Mouse (Mus musculus): ENCODE measurements around the gene Isyna1.

Gene Isyna1

DNA sequence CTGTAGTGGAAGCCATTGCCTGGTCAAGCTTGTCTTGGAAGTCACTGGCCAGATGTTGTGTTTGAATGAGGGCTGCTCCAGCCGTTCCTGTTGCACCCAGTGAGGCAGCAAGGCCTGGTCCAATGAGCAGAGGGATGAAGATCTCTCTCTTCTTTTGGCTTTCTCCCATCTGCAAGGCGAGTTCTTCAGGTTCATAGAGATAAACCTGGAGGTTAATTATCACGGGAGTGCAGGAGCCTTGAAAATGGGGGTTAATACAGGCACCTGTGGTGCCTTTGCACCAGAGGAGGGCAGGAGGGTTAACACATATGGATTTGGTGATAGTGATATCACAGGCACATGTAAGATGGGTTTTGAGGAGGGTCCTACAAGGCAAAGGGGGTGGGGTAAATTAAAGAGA lies 28.0 kb downstream of the Isyna1 start:
- DNase-seq (ENCODE audit: extremely low read depth, low read depth): no peak

DNA sequence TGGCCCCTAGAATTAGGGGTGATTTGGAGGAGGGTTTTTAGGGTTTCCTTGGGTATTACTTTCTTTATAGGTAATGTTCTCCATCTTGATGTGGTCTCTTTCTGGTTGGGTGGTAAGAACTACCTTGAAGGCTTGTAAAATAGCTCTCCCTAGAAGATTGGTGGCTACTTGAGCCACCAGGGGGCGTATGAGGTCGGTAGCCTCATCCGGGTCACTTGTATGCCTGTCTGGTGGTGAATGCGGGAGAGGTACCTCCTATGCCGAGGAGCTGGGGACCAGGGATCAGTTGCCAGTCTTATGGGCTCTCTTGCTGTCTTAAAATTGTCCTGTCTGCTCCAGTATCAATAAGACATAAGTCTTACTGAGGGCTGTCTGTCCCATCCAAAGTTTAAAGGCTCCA lies 30.9 kb downstream of the Isyna1 start:
- no peak for DNase-seq (ENCODE audit: extremely low read depth, low read depth)

DNA sequence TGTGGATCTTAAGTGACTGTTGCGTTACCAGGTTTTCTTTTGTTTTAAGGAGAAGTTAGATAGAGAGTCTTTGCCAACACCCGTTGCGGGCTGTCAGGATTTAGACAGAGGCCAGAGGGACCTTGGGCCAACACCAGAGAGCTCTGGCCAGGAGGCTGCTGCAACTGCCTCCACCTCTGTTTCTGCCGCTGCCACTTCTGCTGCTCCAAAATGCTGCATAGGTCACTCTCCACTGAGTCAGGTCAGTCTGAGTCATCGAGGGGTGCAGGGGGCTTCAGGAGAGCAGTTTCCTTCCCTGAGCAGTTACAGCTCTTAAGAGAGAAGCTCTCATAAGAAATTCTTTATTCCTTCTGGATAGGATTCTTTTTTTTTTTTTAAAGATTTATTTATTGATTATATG lies 32.9 kb downstream of the Isyna1 start:
- no peak for DNase-seq (ENCODE audit: extremely low read depth, low read depth)

DNA sequence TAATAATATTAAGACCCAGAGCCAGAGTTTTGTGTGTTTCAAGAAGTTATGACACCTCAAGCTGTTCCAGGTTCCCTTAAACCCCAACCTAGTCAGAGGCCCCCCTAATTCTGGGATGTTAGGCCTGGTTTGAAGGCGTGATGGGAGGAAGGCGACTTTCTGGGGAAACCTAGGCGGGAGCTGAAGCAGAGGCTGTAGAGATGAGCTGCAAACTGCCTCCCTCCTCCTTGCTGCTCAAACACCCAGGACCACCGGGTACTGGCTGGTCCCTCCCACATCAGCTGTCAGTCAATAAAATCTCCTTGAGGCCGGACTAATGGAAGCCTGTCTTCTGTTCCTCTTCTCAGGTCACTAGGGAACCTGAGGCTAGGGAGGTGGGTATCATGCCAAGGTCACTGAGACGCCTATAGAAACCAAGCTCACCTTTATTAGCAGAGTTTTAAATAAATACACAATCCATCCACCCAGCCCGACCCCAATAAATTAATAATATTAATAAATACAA lies 34.9 kb downstream of the Isyna1 start:
- DNase-seq (ENCODE audit: extremely low read depth, low read depth): no peak

DNA sequence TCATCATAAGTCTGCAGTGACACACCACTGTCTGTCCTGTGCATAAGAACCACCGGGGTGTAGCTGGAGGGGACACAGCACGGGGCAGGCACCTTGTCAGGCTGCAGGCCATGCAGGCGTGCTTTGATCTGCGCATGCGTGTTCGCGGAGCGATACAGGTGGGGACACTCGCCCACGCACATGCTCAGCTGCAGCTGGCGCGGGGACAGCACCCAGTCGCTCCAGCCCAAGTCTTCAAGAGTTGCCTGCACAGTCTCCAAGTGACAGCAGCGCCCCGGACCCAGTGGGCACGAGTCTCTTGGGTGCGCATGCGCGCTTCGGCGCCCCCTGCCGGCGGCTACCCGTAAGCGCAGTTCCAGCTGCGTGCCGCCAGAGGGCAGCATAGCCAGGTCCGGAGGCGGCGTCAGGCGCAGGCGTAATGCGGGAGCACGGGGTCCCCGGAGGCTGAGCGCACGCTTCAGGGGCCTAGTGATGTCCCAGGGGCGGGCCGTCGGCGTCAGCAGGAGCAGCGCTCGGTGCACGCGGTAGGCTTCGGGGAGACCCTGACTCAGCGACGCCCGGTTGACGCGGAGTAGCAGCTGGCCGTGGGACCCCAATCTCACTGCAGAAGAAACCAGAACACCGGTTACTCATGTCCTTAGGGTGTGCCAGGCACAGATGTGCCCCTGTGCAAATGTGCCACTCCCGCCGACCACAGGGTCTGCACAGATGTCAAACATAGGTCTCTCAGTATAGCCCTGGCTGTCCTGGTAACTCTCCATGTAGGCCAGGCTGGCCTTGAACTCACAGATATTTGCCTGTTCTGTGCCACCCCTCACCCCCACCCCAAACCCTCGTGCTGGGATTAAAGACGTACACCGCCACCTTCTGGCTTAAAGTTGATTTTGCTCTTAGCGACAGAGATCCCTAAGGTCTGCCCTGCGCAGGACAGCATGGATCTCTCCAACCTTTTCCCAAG lies 35.7 kb downstream of the Isyna1 start:
- peak; percentile 77 for DNase-seq (ENCODE audit: extremely low read depth, low read depth)

DNA sequence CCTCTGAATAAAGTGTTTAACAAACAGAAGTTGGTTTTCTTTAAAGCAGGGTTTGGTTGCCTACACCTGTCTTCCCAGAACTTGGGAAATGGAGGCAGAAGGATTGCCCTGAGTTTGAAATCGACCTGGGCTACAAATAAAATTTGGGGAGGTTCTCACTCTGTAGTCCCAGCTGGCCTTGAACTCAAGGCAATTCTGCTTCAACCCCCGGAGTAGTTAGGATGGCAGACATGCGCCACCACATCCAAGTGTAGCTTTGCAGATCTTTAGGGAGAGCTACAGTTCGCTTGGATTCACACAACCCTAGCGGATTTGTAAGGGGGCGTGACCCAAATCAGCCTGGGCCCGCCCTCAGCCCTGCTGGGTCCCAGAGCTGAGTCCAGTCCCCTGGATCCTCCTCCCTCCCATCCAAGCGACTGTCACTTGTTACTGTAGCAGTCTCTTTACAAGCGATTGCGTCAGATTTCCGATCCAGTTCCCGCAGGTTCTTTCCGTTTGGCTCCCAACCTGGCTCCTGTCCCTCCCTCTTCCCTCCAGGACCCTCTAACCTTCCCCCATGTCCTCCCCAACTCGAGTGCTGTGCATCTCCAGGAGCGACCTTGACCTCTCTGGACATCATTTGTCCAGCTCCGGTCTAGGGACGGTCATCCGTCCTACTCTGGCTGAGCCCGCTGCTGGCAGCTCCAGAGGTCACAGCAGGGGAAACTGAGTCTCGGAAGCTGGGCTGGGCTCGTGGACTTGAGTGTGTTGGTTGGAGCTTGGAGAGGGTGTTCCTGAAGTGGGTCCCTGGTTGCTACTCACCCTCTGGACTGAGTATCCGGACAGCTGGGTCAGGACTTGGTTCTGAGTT lies 36.6 kb downstream of the Isyna1 start:
- peak; percentile 90 for DNase-seq (ENCODE audit: extremely low read depth, low read depth)

DNA sequence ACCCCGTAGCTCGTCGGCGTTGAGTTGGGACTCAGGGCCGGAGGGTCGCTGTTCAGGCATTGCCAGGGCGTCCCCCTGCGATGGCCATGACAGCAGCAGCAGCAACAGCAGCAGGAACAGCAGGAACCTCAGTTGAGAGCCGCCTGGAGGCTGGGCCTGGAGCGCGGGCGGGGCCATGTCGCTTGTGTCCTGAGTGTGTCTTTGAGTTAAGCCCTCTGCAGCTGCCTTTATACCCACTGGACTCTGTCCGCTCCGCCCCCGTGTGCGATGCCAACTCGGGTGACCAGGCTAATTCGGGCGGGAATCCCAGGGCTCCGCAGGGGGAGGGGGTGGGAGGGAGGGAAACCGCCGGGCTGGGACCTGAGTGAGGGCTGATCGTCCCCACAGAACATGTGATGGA lies 37.3 kb downstream of the Isyna1 start:
- no peak for DNase-seq (ENCODE audit: extremely low read depth, low read depth)

DNA sequence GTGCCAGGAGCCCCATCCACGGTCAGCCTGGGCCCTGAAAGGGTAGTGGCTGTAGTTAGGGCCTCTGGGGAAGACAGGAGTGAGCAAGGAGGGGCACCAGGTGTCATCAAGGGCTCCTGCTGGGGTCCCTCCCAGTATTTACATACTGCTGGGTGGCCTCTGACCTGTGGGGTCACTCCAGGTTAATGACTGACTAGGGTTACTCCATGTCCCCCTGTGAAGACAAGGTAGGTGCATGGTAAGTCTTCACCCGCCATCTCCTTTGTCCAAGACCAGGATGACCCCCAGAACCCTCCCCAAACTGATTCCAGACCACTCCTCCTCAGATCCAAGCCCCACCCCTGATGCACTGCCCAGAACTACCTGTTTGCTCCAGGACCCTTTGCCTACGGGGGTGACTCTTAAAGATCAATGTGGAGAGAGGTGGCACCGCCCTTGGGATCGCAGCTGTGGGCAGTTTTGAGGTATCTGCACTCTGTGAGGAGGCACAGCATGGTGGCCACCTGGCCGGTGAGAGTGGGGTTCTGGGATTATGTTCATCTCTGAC lies 38.2 kb downstream of the Isyna1 start, which contains the start of gene Gdf15:
TSS of gene Gdf15 (minus strand) at position 111 of the 547 bp plus-strand sequence.
- DNase-seq (ENCODE audit: extremely low read depth, low read depth): no peak

DNA sequence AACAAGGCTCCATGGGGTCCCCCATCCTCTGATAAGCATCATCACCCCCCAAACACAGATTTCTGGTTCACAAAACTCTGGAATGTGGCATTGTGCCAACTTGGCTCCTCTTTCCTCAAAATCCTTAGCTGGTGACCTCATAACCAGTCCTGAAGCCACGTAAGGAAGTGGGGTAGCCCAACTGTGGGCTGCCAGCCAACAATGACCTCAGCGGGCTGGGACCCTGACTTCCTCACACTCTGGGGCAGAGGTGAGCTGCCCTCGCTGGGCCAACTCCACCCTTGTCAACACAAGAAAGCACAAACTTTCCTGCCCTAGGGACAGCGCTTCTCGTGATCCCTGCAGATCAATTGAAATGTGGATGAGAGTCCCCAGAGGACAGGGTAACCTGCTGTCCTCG lies 39.9 kb downstream of the Isyna1 start:
- DNase-seq (ENCODE audit: extremely low read depth, low read depth): no peak

DNA sequence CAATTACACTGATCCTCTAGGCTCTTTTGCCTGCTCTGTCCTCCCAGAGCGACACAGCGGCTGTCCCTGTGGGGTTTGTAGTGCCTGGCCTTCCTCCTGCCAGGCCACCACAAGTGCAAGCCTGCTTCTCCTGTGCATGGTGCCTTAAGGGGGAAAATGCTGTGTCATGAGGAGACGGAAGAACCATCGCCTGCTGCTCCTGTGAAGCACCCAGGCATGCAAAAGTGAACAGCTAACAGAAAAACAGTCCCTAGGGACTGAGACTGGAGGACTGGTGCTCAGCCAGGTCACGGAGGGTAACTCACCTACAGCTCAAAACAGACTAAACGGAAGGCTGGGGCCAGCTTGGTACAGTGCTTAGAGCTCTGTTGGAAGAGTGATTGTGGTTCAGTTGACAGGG lies 41.4 kb downstream of the Isyna1 start:
- no peak for DNase-seq (ENCODE audit: extremely low read depth, low read depth)

DNA sequence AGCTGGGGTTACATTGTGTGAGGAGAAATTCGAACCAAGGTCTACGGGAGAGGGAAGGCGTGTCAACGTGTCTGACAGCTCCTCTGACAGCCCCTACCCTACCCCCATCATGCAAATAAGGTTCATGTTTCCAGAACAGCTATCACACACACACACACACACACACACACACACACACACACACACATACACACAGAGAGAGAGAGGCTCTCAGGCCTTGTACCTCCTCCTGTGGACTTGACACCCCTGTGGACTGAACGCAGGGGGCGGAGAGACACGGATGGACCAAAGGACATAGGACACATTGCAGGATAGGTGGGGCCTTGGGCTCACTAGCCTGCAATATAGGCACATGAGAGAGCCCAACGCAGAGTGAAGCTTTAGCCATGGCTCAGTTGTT lies 42.7 kb downstream of the Isyna1 start:
- no peak for DNase-seq (ENCODE audit: extremely low read depth, low read depth)

DNA sequence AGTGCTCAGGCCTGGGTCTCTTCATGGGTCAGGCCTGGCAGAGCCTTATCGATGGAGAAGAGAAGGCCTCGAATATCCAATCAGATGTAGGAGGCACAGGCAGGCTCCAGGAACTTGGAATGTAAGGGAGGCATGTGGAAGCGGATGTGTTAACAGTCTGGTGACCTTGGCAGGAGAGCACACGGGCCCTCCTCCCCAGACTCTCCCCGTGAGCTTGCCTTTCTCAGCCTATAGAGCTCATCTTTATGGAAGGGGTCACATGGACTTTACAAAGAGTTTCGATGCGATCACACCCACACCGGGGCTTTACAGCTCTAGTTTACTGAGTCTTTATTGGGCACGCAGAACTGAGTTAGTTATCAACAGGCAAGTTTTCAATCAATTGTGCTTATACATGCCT lies 44.6 kb downstream of the Isyna1 start:
- no peak for DNase-seq (ENCODE audit: extremely low read depth, low read depth)

DNA sequence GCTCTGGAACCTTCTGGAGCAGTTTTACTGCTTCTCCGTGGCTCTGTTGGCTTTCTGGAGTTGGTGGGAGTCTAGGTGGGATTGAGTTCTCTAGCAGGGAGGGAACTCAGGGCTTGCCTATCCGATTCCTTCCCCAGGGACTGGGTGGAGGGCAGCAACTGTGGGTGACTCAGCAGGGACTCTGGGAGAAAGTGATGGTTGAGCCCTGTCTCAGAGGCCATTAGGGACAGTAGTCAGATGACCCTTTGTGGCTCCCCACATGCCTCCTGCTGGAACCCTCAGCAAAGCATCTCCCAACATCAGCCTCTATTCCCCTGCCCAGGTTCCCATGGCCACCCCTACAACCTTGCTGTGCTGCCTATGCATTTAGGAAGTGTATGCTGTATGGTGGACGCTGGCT lies 48.8 kb downstream of the Isyna1 start:
- DNase-seq (ENCODE audit: extremely low read depth, low read depth): no peak

DNA sequence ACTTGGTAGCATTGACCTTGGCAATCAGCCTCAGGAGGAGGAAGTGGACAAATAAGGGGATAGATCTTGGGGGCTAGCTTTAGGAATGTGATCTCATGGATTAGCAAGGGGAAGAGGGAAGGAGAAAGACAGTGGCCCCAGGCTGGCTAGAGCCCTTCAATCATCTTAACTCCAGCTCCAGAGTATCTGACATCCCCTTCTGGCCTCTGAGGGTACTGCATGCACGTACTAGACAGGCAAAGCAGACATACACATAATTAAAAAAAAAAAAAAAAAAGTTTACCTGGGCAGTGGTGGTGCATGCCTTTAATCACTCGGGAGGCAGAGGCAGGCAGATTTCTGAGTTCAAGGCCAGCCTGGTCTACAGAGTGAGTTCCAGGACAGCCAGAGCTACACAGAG lies 49.9 kb downstream of the Isyna1 start:
- DNase-seq (ENCODE audit: extremely low read depth, low read depth): no peak

DNA sequence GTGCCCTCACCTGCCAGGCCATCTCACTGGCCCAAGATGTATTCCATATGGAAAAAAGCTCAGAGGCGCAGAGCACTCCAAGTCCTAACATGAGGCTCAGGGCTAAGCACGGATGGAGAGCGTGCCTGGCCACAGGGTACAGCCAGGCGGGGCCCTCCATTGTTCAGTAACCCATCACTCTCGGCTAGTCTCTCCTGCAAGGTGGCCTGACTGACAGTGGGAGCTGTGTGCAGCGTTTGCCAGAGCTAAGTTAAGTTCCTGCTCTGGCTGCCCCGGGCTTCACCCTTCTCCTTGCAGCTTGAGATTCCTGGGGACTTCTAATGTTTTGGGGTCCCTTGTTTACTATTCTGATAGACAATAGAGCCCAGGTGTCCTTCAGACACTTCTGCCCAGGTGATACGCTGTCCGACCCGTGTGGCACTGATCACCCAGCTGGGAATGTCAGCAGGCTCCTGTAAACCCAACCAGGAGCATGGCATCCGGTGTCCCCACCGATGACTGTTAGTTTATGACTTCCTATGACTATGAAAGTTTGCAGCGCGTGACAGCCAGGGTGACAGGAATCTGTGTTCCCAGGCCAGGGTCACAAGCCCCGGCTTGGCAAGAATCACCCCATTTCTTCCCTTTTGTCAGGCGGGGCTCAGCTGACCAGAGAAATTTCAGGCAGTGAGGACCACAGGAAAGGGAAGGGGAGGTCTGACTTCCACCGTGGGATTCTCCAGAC lies 51.5 kb downstream of the Isyna1 start:
- no peak for DNase-seq (ENCODE audit: extremely low read depth, low read depth)

DNA sequence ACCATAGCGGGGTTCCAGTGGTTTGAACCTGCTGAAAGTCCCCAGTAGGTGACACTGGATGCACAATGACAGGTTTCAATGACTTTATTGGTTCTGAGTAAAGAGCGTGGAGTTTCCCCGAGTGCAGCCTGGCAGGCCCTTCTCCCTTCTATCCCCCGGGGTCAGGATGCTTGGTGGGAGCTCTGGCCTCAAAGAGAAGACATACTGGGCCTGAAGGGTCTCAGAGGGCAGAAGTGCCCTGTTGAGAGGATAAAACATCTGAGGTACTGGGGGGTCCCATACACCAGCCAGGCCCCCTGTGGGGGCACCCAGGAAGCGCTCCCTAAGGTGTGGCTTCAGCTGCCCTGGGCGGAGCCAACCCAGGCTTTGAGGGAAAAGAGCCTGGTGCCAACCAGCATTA lies 52.2 kb downstream of the Isyna1 start:
- no peak for DNase-seq (ENCODE audit: extremely low read depth, low read depth)

DNA sequence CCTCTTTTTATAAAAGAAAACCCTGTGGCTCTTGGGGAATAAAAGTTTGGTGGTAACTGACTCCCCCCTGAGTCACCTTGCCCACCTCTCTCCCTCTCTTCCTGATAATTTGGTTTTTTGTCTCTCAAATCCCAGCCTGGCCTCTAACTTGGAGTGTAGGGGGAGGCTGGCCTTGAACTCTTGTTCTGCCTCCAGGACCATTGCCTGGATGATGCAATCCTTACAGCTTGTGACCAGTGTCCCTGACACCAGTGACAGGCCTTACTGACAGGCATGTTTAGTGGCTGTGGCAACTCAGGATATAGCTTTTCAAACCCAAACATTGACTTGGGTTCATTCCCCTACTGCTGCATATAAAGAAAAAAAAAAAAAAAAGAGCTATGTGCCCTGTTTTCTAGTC lies 52.6 kb downstream of the Isyna1 start:
- no peak for DNase-seq (ENCODE audit: extremely low read depth, low read depth)
